Mouse (Mus musculus) left cerebral cortex, adult 8-10 months (tissue): ENCODE data around the gene Mynn. TPM values are rescaled to one million over a fixed set of nuclear protein-coding genes. Genes with fewer than 3 reads are reported as not detected.
"Not testable (repeated sequence)": the region's sequence is repeated elsewhere in the genome, so short reads cannot be mapped to it uniquely, and the experiment has no call there.

Experiments
- DNase-seq, 2 experiments: peaks; one replicate each; pipeline ENCODE4 v3.0.0; 2022; ENCODE audit warnings: low spot score in 2 of 2
- total RNA-seq, 4 experiments: library from RNA; stranded (reverse); gene quantifications; 2 replicates each; pipeline ENCODE4 v1.2.4; 2022

Mynn gene
- 10 to 100 TPM; 14.5 to 19.6 (median 17.5) TPM for total RNA-seq

GRCm38 (mm10) chr3:30602065-30602739 lies at the start of gene Mynn:
TSS of gene Mynn (plus strand) at chr3:30602065.
- peak; percentile 95 to 98 for DNase-seq

GRCm38 (mm10) chr3:30553741-30554140 lies 48.1 kb upstream of the Mynn start:
- no peak for DNase-seq

- no peak for DNase-seq
These were observed 41.1 kb upstream of the Mynn start for GRCm38 (mm10) chr3:30560677-30561314.

- DNase-seq, result not testable (repeated sequence)
These were observed 35.5 kb upstream of the Mynn start for GRCm38 (mm10) chr3:30566333-30566732.

- DNase-seq, result no peak
These were observed 28.3 kb upstream of the Mynn start for GRCm38 (mm10) chr3:30573549-30573948.

GRCm38 (mm10) chr3:30588865-30589264 lies 13.0 kb upstream of the Mynn start:
- no peak for DNase-seq

- no peak for DNase-seq
These were observed 9.4 kb upstream of the Mynn start for GRCm38 (mm10) chr3:30592418-30592853.

GRCm38 (mm10) chr3:30593719-30594485 lies 8.0 kb upstream of the Mynn start:
- DNase-seq, result no peak

- peak in 1 of 2 experiments; percentile 26 for DNase-seq
These were observed 6.6 kb upstream of the Mynn start for GRCm38 (mm10) chr3:30595111-30595832.

- no peak for DNase-seq
These were observed 4.6 kb upstream of the Mynn start for GRCm38 (mm10) chr3:30597271-30597670.

GRCm38 (mm10) chr3:30599711-30600545 lies 1.9 kb upstream of the Mynn start, which contains the start of gene Actrt3:
TSS of gene Actrt3 (minus strand) at chr3:30599939.
- peak; percentile 40 to 56 for DNase-seq

GRCm38 (mm10) chr3:30600717-30601116 lies 1.1 kb upstream of the Mynn start:
- peak; percentile 26 to 47 for DNase-seq

- peak; percentile 73 to 95 for DNase-seq
These were observed 690 bp upstream of the Mynn start for GRCm38 (mm10) chr3:30601175-30601574.

- no peak for DNase-seq
These were observed 228 bp upstream of the Mynn start for GRCm38 (mm10) chr3:30601610-30602064.

- no peak for DNase-seq
These were observed 854 bp downstream of the Mynn start for GRCm38 (mm10) chr3:30602740-30603098.

- no peak for DNase-seq
These were observed 1.4 kb downstream of the Mynn start for GRCm38 (mm10) chr3:30603256-30603655.

GRCm38 (mm10) chr3:30608999-30609398 lies 7.1 kb downstream of the Mynn start:
- no peak for DNase-seq

- no peak for DNase-seq
These were observed 9.1 kb downstream of the Mynn start for GRCm38 (mm10) chr3:30610930-30611329.

GRCm38 (mm10) chr3:30620132-30620531 lies 18.3 kb downstream of the Mynn start:
- no peak for DNase-seq

GRCm38 (mm10) chr3:30633681-30634080 lies 31.8 kb downstream of the Mynn start:
- DNase-seq, result no peak
